Mouse (Mus musculus) limb, embryonic 14.5 days (tissue): ENCODE measurements around the gene Traf3ip2. TPM values are rescaled to one million over a fixed set of nuclear protein-coding genes. Genes with fewer than 3 reads are reported as not detected.

Experiments
- ATAC-seq: fragments of 200-750 bp; cut with Nextera tagmentation; 2 replicates; pipeline ENCODE4 v1.8.0; 2017; ENCODE audit warnings: low read depth, moderate number of reproducible peaks, moderate TSS enrichment; ENCODE audit not compliant: low FRiP score
- DNase-seq: peaks from one replicate; pipeline ENCODE4 v3.0.0-alpha.2; 2015; ENCODE audit warnings: low spot score
- H3K27ac ChIP-seq: fragments of 300-500 bp; sonication (generic); replicated peaks from 2 replicates; pipeline ENCODE4 v1.5.1; 2014; ENCODE audit warnings: low read depth, mild to moderate bottlenecking, low read length, moderate library complexity, mixed read lengths
- H3K27me3 ChIP-seq: fragments of 300-500 bp; sonication (generic); 2 replicates; pipeline ENCODE4 v1.6.1; 2014; ENCODE audit warnings: low read length, mixed read lengths; ENCODE audit not compliant: control insufficient read depth, insufficient read depth
- H3K36me3 ChIP-seq: fragments of 300-500 bp; sonication (generic); 2 replicates; pipeline ENCODE4 v1.6.1; 2014; ENCODE audit warnings: mild to moderate bottlenecking, low read length, moderate library complexity, mixed read lengths; ENCODE audit not compliant: control insufficient read depth, insufficient read depth
- H3K4me1 ChIP-seq: fragments of 300-500 bp; sonication (generic); 2 replicates; pipeline ENCODE4 v1.6.1; 2014; ENCODE audit warnings: antibody characterized with exemption, low read length, mixed read lengths; ENCODE audit not compliant: control insufficient read depth, insufficient read depth
- H3K4me2 ChIP-seq: fragments of 300-500 bp; sonication (generic); replicated peaks from 2 replicates; pipeline ENCODE4 v1.6.1; 2014; ENCODE audit warnings: low read depth, mild to moderate bottlenecking, low read length, moderate library complexity; ENCODE audit not compliant: severe bottlenecking
- H3K4me3 ChIP-seq: fragments of 300-500 bp; sonication (generic); replicated peaks from 2 replicates; pipeline ENCODE4 v1.5.1; 2014; ENCODE audit warnings: low read length
- H3K9ac ChIP-seq: fragments of 300-500 bp; sonication (generic); 2 replicates; pipeline ENCODE4 v1.6.1; 2014; ENCODE audit warnings: mild to moderate bottlenecking, low read depth, low read length, moderate library complexity; ENCODE audit not compliant: severe bottlenecking
- H3K9me3 ChIP-seq: fragments of 300-500 bp; sonication (generic); 2 replicates; pipeline ENCODE4 v1.6.1; 2016; ENCODE audit warnings: low read length; ENCODE audit not compliant: control insufficient read depth
- POLR2A ChIP-seq: fragments of 200-500 bp; IDR thresholded peaks from 2 replicates; pipeline ENCODE4 v1.8.0; 2012; ENCODE audit warnings: inconsistent platforms, mild to moderate bottlenecking, moderate library complexity, borderline replicate concordance; ENCODE audit not compliant: insufficient read depth, insufficient read length; ENCODE audit errors: extremely low read depth
- WGBS: fragments of 180-500 bp; shearing (Covaris S2); extraction: QIAGEN DNeasy Blood & Tissue Kit; methylation state at CpG from one replicate; pipeline ENCODE4 v1.1.7; 2014; 5-methylcytosine and 5-hydroxymethylcytosine counted together
- polyA plus RNA-seq, 2 experiments: library from polyadenylated mRNA; depleted of rRNA in 1 of 2; stranded (reverse) in 1 of 2; unstranded in 1 of 2; fragments of >200 nt; fragmentation: Nextera tagmentation in 1 of 2; extraction: Ambion mirVana in 1 of 2; gene quantifications; 2 replicates each; pipeline versions ENCODE4 v1.2.1 to v1.2.3; 2012 to 2014

Gene Traf3ip2
- polyA plus RNA-seq, 2 experiments = 9.0 to 13.3 TPM

- H3K9ac ChIP-seq = no peak overlapping the region
- peaks cover 17% of the 10 kb centered on the region for H3K4me1 ChIP-seq
- WGBS = 43% methylated on average over 14 of the region's 14 CpGs
- no peak overlapping the region for H3K4me3 ChIP-seq
- no peak overlapping the region for H3K27ac ChIP-seq
- ATAC-seq = no peak
- DNase-seq = no peak
- no peaks in the 10 kb centered on the region for H3K9me3 ChIP-seq
- TF ChIP-seq POLR2A = no peak
- no peak overlapping the region for H3K4me2 ChIP-seq
- no peaks in the 10 kb centered on the region for H3K27me3 ChIP-seq
- H3K36me3 ChIP-seq = peaks cover 6% of the 10 kb centered on the region; the same call in 1 of the 2 replicates
Measured at GRCm38 (mm10) chr10:39631627-39632026, 18.9 kb downstream of the Traf3ip2 start.

- peak; percentile 65 for ATAC-seq
- H3K27me3 ChIP-seq = no peaks in the 10 kb centered on the region
Measured at GRCm38 (mm10) chr10:39633379-39633778, 20.6 kb downstream of the Traf3ip2 start.

GRCm38 (mm10) chr10:39634423-39635101 lies 21.8 kb downstream of the Traf3ip2 start:
- Histone ChIP-seq H3K4me2 (no peak overlapping the region), H3K9me3 (no peaks in the 10 kb centered on the region), H3K4me1 (peaks cover 10% of the 10 kb centered on the region; the same call in 1 of the 2 replicates), H3K9ac (no peak overlapping the region), H3K36me3 (peaks cover 11% of the 10 kb centered on the region), H3K4me3 (no peak overlapping the region), H3K27me3 (no peaks in the 10 kb centered on the region), H3K27ac (no peak overlapping the region)
- TF ChIP-seq POLR2A = no peak
- DNase-seq = no peak
- 90% methylated on average over 13 of the region's 13 CpGs for WGBS
- no peak for ATAC-seq

More at GRCm38 (mm10) chr10:39633379-39633778, 20.6 kb downstream of the Traf3ip2 start:
- no peak overlapping the region for H3K4me2 ChIP-seq
- H3K9me3 ChIP-seq = no peaks in the 10 kb centered on the region
- H3K4me1 ChIP-seq = peaks cover 17% of the 10 kb centered on the region; the same call in 1 of the 2 replicates
- H3K27ac ChIP-seq = no peak overlapping the region
- DNase-seq = peak; percentile 40
- peaks cover 11% of the 10 kb centered on the region for H3K36me3 ChIP-seq
- no peak overlapping the region for H3K4me3 ChIP-seq
- 81% methylated on average over 6 of the region's 6 CpGs for whole genome bisulfite sequencing
- no peak overlapping the region for H3K9ac ChIP-seq
- no peak for TF ChIP-seq POLR2A

- no peak overlapping the region for H3K4me2 ChIP-seq
- no peak for DNase-seq
Measured at GRCm38 (mm10) chr10:39638862-39639261, 26.1 kb downstream of the Traf3ip2 start.

DNA sequence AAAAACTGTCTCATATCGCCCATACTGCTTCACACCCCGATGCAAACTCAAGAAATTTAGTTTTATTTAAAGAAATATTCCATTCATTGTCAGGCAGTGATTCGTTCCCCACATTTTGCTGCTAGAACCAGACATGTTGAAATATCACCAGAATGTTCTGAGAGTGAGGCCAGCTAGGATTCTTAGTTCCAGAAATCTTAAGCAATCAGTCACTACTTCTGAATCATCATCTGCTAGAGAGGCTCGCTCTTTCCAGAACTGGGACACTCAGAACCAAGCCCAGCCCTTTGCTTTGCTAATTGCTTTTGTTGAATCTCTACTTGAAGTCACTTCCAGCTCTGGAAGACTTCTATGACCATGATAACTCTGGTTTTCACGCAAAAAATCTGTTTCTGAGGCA lies 27.0 kb downstream of the Traf3ip2 start:
- Histone ChIP-seq H3K4me3 (no peak overlapping the region), H3K27me3 (no peaks in the 10 kb centered on the region), H3K9ac (no peak overlapping the region), H3K36me3 (peaks cover 9% of the 10 kb centered on the region; the same call in 1 of the 2 replicates), H3K9me3 (no peaks in the 10 kb centered on the region), H3K4me2 (no peak overlapping the region), H3K4me1 (peaks cover 8% of the 10 kb centered on the region), H3K27ac (no peak overlapping the region)
- no peak for TF ChIP-seq POLR2A
- no peak for ATAC-seq
- 95% methylated on average over 5 of the region's 5 CpGs for WGBS
- DNase-seq = no peak

More at GRCm38 (mm10) chr10:39638862-39639261, 26.1 kb downstream of the Traf3ip2 start:
- H3K4me1 ChIP-seq = peaks cover 8% of the 10 kb centered on the region
- H3K4me3 ChIP-seq = no peak overlapping the region
- WGBS = 24% methylated on average over 3 of the region's 3 CpGs
- H3K27ac ChIP-seq = no peak overlapping the region
- ATAC-seq = 0 out of 2 replicates have a peak, but pooled peaks have one; percentile 12
- H3K36me3 ChIP-seq = peaks cover 14% of the 10 kb centered on the region
- no peak overlapping the region for H3K9ac ChIP-seq
- no peaks in the 10 kb centered on the region for H3K27me3 ChIP-seq
- TF ChIP-seq POLR2A = no peak
- H3K9me3 ChIP-seq = no peaks in the 10 kb centered on the region

DNA sequence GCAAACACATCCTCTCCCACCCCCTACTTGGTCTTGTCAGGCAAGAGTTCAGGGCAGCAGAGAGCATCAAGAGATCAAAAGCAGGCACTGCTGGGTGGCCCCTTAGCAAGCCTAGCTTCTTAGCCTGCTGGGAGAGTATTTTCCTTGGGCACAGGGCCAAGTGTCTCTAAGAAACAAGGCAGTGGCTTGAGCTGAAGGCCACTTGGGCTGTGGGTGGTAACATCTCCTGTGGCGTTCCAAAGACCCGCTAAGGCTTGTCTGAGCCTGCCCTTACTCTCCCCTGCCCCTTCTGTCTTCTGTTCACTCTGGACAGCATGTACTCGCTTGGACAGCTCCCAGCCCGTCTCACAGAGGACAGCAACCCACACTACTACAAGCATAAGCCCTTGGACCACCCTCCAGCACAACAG lies 28.1 kb downstream of the Traf3ip2 start:
- DNase-seq = peak; percentile 44

More for the DNA sequence above, 28.1 kb downstream of the Traf3ip2 start:
- Histone ChIP-seq H3K9ac (no peak overlapping the region), H3K4me2 (no peak overlapping the region), H3K27ac (no peak overlapping the region), H3K4me3 (no peak overlapping the region), H3K27me3 (no peaks in the 10 kb centered on the region), H3K36me3 (peaks cover 8% of the 10 kb centered on the region; the same call in 1 of the 2 replicates), H3K4me1 (peaks cover 8% of the 10 kb centered on the region), H3K9me3 (no peaks in the 10 kb centered on the region)
- 20% methylated on average over 4 of the region's 4 CpGs for WGBS
- no peak for TF ChIP-seq POLR2A
- peak; percentile 39; the same call in 1 of the 2 replicates for ATAC-seq
